Mouse (Mus musculus) kidney, postnatal 0 days (tissue): ENCODE data around the gene Proser2. TPM values are rescaled to one million over a fixed set of nuclear protein-coding genes. Genes with fewer than 3 reads are reported as not detected.
A peak's percentile ranks its signal among the peaks of the same experiment; 100 is the strongest.
"Not testable (repeated sequence)": the region's sequence is repeated elsewhere in the genome, so short reads cannot be mapped to it uniquely, and the experiment has no call there.

Source experiments
- ATAC-seq: fragments of 200-750 bp; cut with Nextera tagmentation; replicated peaks from 2 replicates; pipeline ENCODE4 v1.8.0; 2017; ENCODE audit warnings: low read depth, moderate number of reproducible peaks, moderate TSS enrichment, moderate library complexity; ENCODE audit not compliant: low FRiP score
- DNase-seq: peaks from one replicate; pipeline ENCODE4 v3.0.0-alpha.2; 2016; ENCODE audit warnings: low spot score
- H3K27ac ChIP-seq: fragments of 300-500 bp; sonication (generic); 2 replicates; pipeline ENCODE4 v1.5.1; 2014; ENCODE audit warnings: mild to moderate bottlenecking
- H3K27me3 ChIP-seq: fragments of 300-500 bp; sonication (generic); 2 replicates; pipeline ENCODE4 v1.6.1; 2014; ENCODE audit warnings: low read length, mixed read lengths; ENCODE audit not compliant: insufficient read depth
- H3K36me3 ChIP-seq: fragments of 300-500 bp; sonication (generic); 2 replicates; pipeline ENCODE4 v1.6.1; 2014; ENCODE audit warnings: low read length, mixed read lengths; ENCODE audit not compliant: insufficient read depth
- H3K4me1 ChIP-seq: fragments of 300-500 bp; sonication (generic); replicated peaks from 2 replicates; pipeline ENCODE4 v1.6.1; 2014; ENCODE audit warnings: antibody characterized with exemption, low read length, mixed read lengths; ENCODE audit not compliant: insufficient read depth
- H3K4me2 ChIP-seq: fragments of 300-500 bp; sonication (generic); 2 replicates; pipeline ENCODE4 v1.6.1; 2014; ENCODE audit warnings: mild to moderate bottlenecking, low read length, moderate library complexity, mixed read lengths
- H3K4me3 ChIP-seq: fragments of 300-500 bp; sonication (generic); replicated peaks from 2 replicates; pipeline ENCODE4 v1.5.1; 2014; ENCODE audit warnings: low read depth, low read length
- H3K9ac ChIP-seq: fragments of 300-500 bp; sonication (generic); 2 replicates; pipeline ENCODE4 v1.6.1; 2014; ENCODE audit warnings: low read depth, low read length
- H3K9me3 ChIP-seq: fragments of 300-500 bp; sonication (generic); replicated peaks from 2 replicates; pipeline ENCODE4 v1.6.1; 2016; ENCODE audit warnings: low read length, inconsistent platforms, mixed read lengths
- CTCF ChIP-seq: IDR thresholded peaks from 2 replicates; pipeline ENCODE4 v1.5.1; 2016; ENCODE audit warnings: antibody characterized with exemption, low read depth, mild to moderate bottlenecking, moderate library complexity
- WGBS: fragments of 180-500 bp; shearing (Covaris S2); extraction: QIAGEN DNeasy Blood & Tissue Kit; methylation state at CpG from one replicate; pipeline ENCODE4 v1.1.7; 2014; 5-methylcytosine and 5-hydroxymethylcytosine counted together
- polyA plus RNA-seq: library from polyadenylated mRNA; unstranded; fragments of >200 nt; fragmentation: Nextera tagmentation; extraction: Ambion mirVana; gene quantifications from 2 replicates; pipeline ENCODE4 v1.2.1, GENCODE M21; 2015

The Proser2 gene
- polyA plus RNA-seq, 1 experiment from 2014 or later = 16.7 TPM

- no peak for TF ChIP-seq CTCF
- Histone ChIP-seq H3K27ac (no peak overlapping the region), H3K27me3 (peaks cover 5% of the 10 kb centered on the region; the same call in 1 of the 2 replicates), H3K4me2 (no peak overlapping the region), H3K36me3 (no peaks in the 10 kb centered on the region), H3K9ac (no peak overlapping the region), H3K4me3 (no peak overlapping the region), H3K9me3 (no peaks in the 10 kb centered on the region), H3K4me1 (no peaks in the 10 kb centered on the region)
- 47% methylated on average over 6 of the region's 6 CpGs for WGBS
- DNase-seq (peak; percentile 45), ATAC-seq (no peak)
Observed at GRCm38 (mm10) chr2:6098924-6099323, 31.1 kb downstream of the Proser2 start.

GRCm38 (mm10) chr2:6097113-6097716 is 32.8 kb downstream of the Proser2 start:
- H3K4me3 ChIP-seq = no peak overlapping the region
- H3K36me3 ChIP-seq = no peaks in the 10 kb centered on the region
- TF ChIP-seq CTCF = no peak
- DNase-seq (no peak), ATAC-seq (no peak)
- no peaks in the 10 kb centered on the region for H3K4me1 ChIP-seq
- H3K9me3 ChIP-seq = no peaks in the 10 kb centered on the region
- no peak overlapping the region for H3K27ac ChIP-seq
- no peak overlapping the region for H3K4me2 ChIP-seq
- H3K27me3 ChIP-seq = peaks cover 5% of the 10 kb centered on the region; the same call in 1 of the 2 replicates
- H3K9ac ChIP-seq = no peak overlapping the region
- WGBS = 72% methylated on average over 7 of the region's 7 CpGs

- 88% methylated on average over 16 of the region's 16 CpGs for WGBS
- H3K27me3 ChIP-seq, H3K4me2 ChIP-seq, H3K4me3 ChIP-seq, H3K36me3 ChIP-seq, H3K9me3 ChIP-seq, H3K9ac ChIP-seq, H3K4me1 ChIP-seq, DNase-seq, H3K27ac ChIP-seq, ATAC-seq: not testable (repeated sequence)
Observed at GRCm38 (mm10) chr2:6089941-6090340, 40.1 kb downstream of the Proser2 start.

GRCm38 (mm10) chr2:6087151-6087550 is 42.9 kb downstream of the Proser2 start:
- DNase-seq = no peak
- Histone ChIP-seq H3K27ac (no peak overlapping the region), H3K27me3 (no peaks in the 10 kb centered on the region), H3K9ac (no peak overlapping the region), H3K36me3 (no peaks in the 10 kb centered on the region), H3K4me3 (no peak overlapping the region), H3K4me2 (no peak overlapping the region), H3K4me1 (no peaks in the 10 kb centered on the region; the same call in 1 of the 2 replicates), H3K9me3 (no peaks in the 10 kb centered on the region)
- no peak for ATAC-seq
- WGBS = 79% methylated on average over 5 of the region's 5 CpGs
- no peak for TF ChIP-seq CTCF

- Histone ChIP-seq H3K4me3 (no peak overlapping the region), H3K9ac (no peak overlapping the region), H3K4me1 (peaks cover 1% of the 10 kb centered on the region; the same call in 1 of the 2 replicates), H3K9me3 (no peaks in the 10 kb centered on the region), H3K4me2 (no peak overlapping the region), H3K27me3 (no peaks in the 10 kb centered on the region), H3K36me3 (no peaks in the 10 kb centered on the region), H3K27ac (no peak overlapping the region; the same call in 1 of the 2 replicates)
- no peak for TF ChIP-seq CTCF
- WGBS = 72% methylated on average over 19 of the region's 19 CpGs
- ATAC-seq (peak; percentile 43), DNase-seq (no peak)
Observed at GRCm38 (mm10) chr2:6085622-6086530, 44.1 kb downstream of the Proser2 start.

- Histone ChIP-seq H3K27ac (no peak overlapping the region), H3K4me3 (no peak overlapping the region), H3K9ac (no peak overlapping the region), H3K4me1 (peaks cover 4% of the 10 kb centered on the region; the same call in 1 of the 2 replicates), H3K9me3 (no peaks in the 10 kb centered on the region), H3K27me3 (no peaks in the 10 kb centered on the region), H3K4me2 (no peak overlapping the region), H3K36me3 (no peaks in the 10 kb centered on the region)
- no peak for ATAC-seq
- no peak for TF ChIP-seq CTCF
- no peak for DNase-seq
- WGBS = 93% methylated on average over 1 of the region's 1 CpGs
Observed at GRCm38 (mm10) chr2:6083696-6084095, 46.3 kb downstream of the Proser2 start.
